Mouse (Mus musculus) gastrocnemius, adult 8-10 months (tissue): ENCODE data around the gene Rgs17. TPM values are rescaled to one million over a fixed set of nuclear protein-coding genes. Genes with fewer than 3 reads are reported as not detected.

Experiments used
- total RNA-seq, 4 experiments: library from RNA; stranded (reverse); gene quantifications; 2 replicates each; pipeline ENCODE4 v1.2.4; 2022

The Rgs17 gene
- total RNA-seq, 4 experiments from 2014 or later = not detected

Other genes with a start within 250 kb of the Rgs17 start
- gene Fbxo5, start 116.8 kb downstream of the Rgs17 start, total RNA-seq = under 1 TPM; 0.17 to 0.85 (median 0.34) TPM
- 1 to 10 TPM; 3.6 to 4.7 (median 4.5) TPM for gene Mtrf1l, start 98.5 kb downstream of the Rgs17 start, total RNA-seq